Mouse (Mus musculus): ENCODE measurements around the gene Mug1. TPM values are rescaled to one million over a fixed set of nuclear protein-coding genes. Genes with fewer than 3 reads are reported as not detected.
"Not testable (repeated sequence)": the region's sequence is repeated elsewhere in the genome, so short reads cannot be mapped to it uniquely, and the experiment has no call there.

Gene Mug1
- polyA plus RNA-seq (2014; fragmentation: Nextera tagmentation; extraction: Ambion mirVana), result not detected in 2 replicates

GRCm38 (mm10) chr6:121838271-121838670 is at the start of gene Mug1:
TSS of gene Mug1 (plus strand) at chr6:121838541.
- H3K4me1 ChIP-seq (ENCODE audit: insufficient read depth); H3K36me3 ChIP-seq (ENCODE audit: insufficient read depth); ATAC-seq (ENCODE audit: insufficient read depth); H3K4me2 ChIP-seq; H3K9ac ChIP-seq; H3K27ac ChIP-seq (ENCODE audit: low read depth); DNase-seq; H3K9me3 ChIP-seq (ENCODE audit: low read depth, low read length); H3K27me3 ChIP-seq (ENCODE audit: insufficient read depth, low read length); H3K4me3 ChIP-seq (ENCODE audit: low read depth, low read length): not testable (repeated sequence)
- WGBS, result 84% methylated on average over 4 of the region's 4 CpGs

DNA sequence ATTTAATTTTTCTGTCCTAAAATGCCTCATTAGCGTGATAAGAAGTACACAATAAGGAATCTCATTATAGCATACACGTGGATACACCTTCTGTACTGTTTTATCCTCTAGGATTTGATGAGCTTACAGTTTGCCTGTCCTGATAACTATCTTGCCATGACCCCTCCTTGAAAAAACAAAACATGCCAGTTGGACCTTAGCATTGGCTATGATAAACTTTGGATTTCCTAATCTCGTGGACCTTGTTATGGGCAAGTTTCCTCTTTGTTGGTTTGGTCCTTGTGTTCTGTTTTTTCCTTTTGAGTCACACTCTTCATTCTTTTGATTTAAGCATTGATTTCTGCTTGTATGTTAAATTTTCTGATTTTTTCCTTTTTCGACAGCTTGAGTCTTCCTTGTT is 10.3 kb upstream of the Mug1 start:
- TF ChIP-seq CTCF (IDR thresholded peaks at IDR 0.05; ENCODE audit: low read depth), result no peak
- no peak for ATAC-seq (ENCODE audit: insufficient read depth)

DNA sequence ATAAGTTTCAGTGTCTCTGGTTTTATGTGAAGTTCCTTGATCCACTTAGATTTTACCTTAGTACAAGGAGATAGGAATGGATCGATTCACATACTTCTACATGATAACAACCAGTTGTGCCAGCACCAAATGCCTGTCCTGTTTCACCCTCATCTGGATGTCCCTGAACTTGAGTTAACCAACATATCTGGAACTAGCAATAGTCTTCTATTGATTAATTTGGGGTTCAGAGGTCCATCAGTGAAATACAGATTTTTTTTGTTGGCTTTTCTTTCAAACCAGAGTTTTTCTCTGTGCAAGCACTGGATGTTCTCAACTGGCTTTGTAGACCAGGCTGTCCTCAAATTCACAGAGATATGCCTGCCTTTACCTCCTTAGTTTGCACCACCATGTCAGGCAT is 2.0 kb upstream of the Mug1 start:
- no peak for TF ChIP-seq CTCF (IDR thresholded peaks at IDR 0.05; ENCODE audit: low read depth)
- no peak overlapping the region for H3K9ac ChIP-seq
- no peak overlapping the region for H3K4me3 ChIP-seq (ENCODE audit: low read depth, low read length)
- 81% methylated on average over 1 of the region's 1 CpGs for WGBS
- H3K27me3 ChIP-seq (ENCODE audit: insufficient read depth, low read length), result no peaks in the 10 kb centered on the region
- ATAC-seq (ENCODE audit: insufficient read depth) (no peak), DNase-seq (no peak)
- no peak overlapping the region for H3K27ac ChIP-seq (ENCODE audit: low read depth)
- no peaks in the 10 kb centered on the region for H3K36me3 ChIP-seq (ENCODE audit: insufficient read depth)
- no peaks in the 10 kb centered on the region for H3K9me3 ChIP-seq (ENCODE audit: low read depth, low read length)
- no peaks in the 10 kb centered on the region for H3K4me1 ChIP-seq (ENCODE audit: insufficient read depth)
- no peak overlapping the region for H3K4me2 ChIP-seq

More for the DNA sequence above, 10.3 kb upstream of the Mug1 start:
- no peak for DNase-seq
- 73% methylated on average over 4 of the region's 4 CpGs for WGBS
- Histone ChIP-seq H3K9me3 (ENCODE audit: low read depth, low read length) (no peaks in the 10 kb centered on the region), H3K4me3 (ENCODE audit: low read depth, low read length) (no peak overlapping the region), H3K4me1 (ENCODE audit: insufficient read depth) (no peaks in the 10 kb centered on the region), H3K27ac (ENCODE audit: low read depth) (no peak overlapping the region), H3K27me3 (ENCODE audit: insufficient read depth, low read length) (no peaks in the 10 kb centered on the region), H3K36me3 (ENCODE audit: insufficient read depth) (no peaks in the 10 kb centered on the region), H3K4me2 (no peak overlapping the region), H3K9ac (no peak overlapping the region)

GRCm38 (mm10) chr6:121848378-121848777 is 10.0 kb downstream of the Mug1 start:
- no peaks in the 10 kb centered on the region for H3K36me3 ChIP-seq (ENCODE audit: insufficient read depth)
- ATAC-seq (ENCODE audit: insufficient read depth), result no peak

More at GRCm38 (mm10) chr6:121848378-121848777, 10.0 kb downstream of the Mug1 start:
- no peaks in the 10 kb centered on the region for H3K4me1 ChIP-seq (ENCODE audit: insufficient read depth)
- no peak overlapping the region for H3K27ac ChIP-seq (ENCODE audit: low read depth)
- no peak overlapping the region for H3K4me2 ChIP-seq
- no peak overlapping the region for H3K4me3 ChIP-seq (ENCODE audit: low read depth, low read length)
- DNase-seq, result no peak
- no peak for TF ChIP-seq CTCF (IDR thresholded peaks at IDR 0.05; ENCODE audit: low read depth)
- no peak overlapping the region for H3K9ac ChIP-seq
- 28% methylated on average over 1 of the region's 1 CpGs for WGBS
- no peaks in the 10 kb centered on the region for H3K27me3 ChIP-seq (ENCODE audit: insufficient read depth, low read length)
- no peaks in the 10 kb centered on the region for H3K9me3 ChIP-seq (ENCODE audit: low read depth, low read length)

Other genes starting within 250 kb of the Mug1 start
- 6.7 and 8.3 TPM in 2 replicates for gene A2m, start 203.2 kb upstream of the Mug1 start, polyA plus RNA-seq (2014; fragmentation: Nextera tagmentation; extraction: Ambion mirVana)
- gene Gm7298, start 105.6 kb upstream of the Mug1 start, polyA plus RNA-seq (2014; fragmentation: Nextera tagmentation; extraction: Ambion mirVana), result not detected in 2 replicates
- not detected in 2 replicates for gene Mug2, start 168.2 kb downstream of the Mug1 start, polyA plus RNA-seq (2014; fragmentation: Nextera tagmentation; extraction: Ambion mirVana)